Mouse (Mus musculus): ENCODE measurements around the gene Ifrd1. TPM values are rescaled to one million over a fixed set of nuclear protein-coding genes. Genes with fewer than 3 reads are reported as not detected.

The Ifrd1 gene
- polyA plus RNA-seq, 1 experiment from 2014 or later: 112 TPM

DNA sequence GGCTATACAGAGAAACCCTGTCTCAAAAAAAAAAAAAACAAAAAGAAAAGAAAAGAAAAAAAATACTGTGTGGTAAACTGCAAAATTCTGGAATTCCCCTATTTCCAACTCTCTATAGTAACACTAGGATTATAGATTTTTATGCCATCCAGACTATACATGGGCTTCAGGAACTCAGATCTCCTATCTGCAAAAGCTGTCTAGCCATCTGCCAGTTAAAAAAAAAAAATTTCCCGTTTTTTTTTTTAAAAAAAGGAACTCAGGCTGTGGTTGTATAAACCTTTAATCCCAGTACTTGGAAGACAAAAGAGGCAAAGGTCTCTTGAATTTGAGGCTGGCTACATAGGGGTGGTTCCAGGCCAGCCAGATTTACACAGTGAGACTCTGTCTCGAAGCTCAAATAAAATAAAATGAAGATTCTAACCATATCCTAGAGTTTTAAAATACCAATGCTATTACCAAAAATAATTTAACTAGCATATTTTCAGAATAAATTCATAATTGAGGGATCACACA lies 29.8 kb downstream of the Ifrd1 start:
- H3K27me3 ChIP-seq (replicated peaks; ENCODE audit: control insufficient read depth, insufficient read depth, low read length): no peaks in the 10 kb centered on the region
- no peak overlapping the region for H3K27ac ChIP-seq (ENCODE audit: low read depth, low read length)
- H3K9ac ChIP-seq (ENCODE audit: low read depth, low read length): no peak overlapping the region
- no peak overlapping the region for H3K4me3 ChIP-seq (ENCODE audit: low read depth, low read length)
- H3K9me3 ChIP-seq (ENCODE audit: control insufficient read depth, low read length): no peaks in the 10 kb centered on the region
- peaks cover 8% of the 10 kb centered on the region; the same call in 1 of the 2 replicates for H3K4me1 ChIP-seq (replicated peaks; ENCODE audit: control insufficient read depth, insufficient read depth, low read length)
- H3K4me2 ChIP-seq: no peak overlapping the region
- peaks cover 26% of the 10 kb centered on the region for H3K36me3 ChIP-seq (ENCODE audit: control insufficient read depth, insufficient read depth, low read length)
- WGBS: 63% methylated on average over 2 of the region's 2 CpGs
- ATAC-seq (replicated peaks; ENCODE audit: low FRiP score): no peak
- DNase-seq (ENCODE audit: low spot score): no peak

DNA sequence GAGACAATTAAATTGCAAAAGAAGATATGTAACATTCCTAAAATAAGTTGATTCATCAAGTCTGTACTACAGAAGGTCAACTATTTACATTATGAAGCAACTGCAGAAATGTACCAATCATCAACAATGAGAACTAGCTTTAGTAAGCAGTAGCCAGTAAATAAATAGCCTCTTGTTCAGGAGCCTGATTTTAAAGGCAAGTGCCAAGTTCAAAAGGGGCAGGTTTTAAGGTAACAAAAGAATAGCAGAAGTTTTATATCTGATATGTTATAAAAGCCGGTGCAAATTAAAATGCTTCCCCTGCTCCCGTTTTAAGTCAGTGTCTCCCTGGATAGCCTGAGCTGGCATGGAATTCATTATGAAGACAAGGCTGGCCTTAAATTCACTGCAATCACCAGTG lies 30.5 kb downstream of the Ifrd1 start:
- Histone ChIP-seq H3K4me1 (replicated peaks; ENCODE audit: control insufficient read depth, insufficient read depth, low read length) (peaks cover 8% of the 10 kb centered on the region; the same call in 1 of the 2 replicates), H3K36me3 (ENCODE audit: control insufficient read depth, insufficient read depth, low read length) (peaks cover 31% of the 10 kb centered on the region), H3K4me3 (ENCODE audit: low read depth, low read length) (no peak overlapping the region), H3K4me2 (no peak overlapping the region), H3K27ac (ENCODE audit: low read depth, low read length) (no peak overlapping the region), H3K9me3 (ENCODE audit: control insufficient read depth, low read length) (no peaks in the 10 kb centered on the region), H3K9ac (ENCODE audit: low read depth, low read length) (no peak overlapping the region), H3K27me3 (replicated peaks; ENCODE audit: control insufficient read depth, insufficient read depth, low read length) (no peaks in the 10 kb centered on the region)
- 94% methylated on average over 2 of the region's 2 CpGs for WGBS
- ATAC-seq (replicated peaks; ENCODE audit: low FRiP score) (no peak), DNase-seq (ENCODE audit: low spot score) (no peak)

DNA sequence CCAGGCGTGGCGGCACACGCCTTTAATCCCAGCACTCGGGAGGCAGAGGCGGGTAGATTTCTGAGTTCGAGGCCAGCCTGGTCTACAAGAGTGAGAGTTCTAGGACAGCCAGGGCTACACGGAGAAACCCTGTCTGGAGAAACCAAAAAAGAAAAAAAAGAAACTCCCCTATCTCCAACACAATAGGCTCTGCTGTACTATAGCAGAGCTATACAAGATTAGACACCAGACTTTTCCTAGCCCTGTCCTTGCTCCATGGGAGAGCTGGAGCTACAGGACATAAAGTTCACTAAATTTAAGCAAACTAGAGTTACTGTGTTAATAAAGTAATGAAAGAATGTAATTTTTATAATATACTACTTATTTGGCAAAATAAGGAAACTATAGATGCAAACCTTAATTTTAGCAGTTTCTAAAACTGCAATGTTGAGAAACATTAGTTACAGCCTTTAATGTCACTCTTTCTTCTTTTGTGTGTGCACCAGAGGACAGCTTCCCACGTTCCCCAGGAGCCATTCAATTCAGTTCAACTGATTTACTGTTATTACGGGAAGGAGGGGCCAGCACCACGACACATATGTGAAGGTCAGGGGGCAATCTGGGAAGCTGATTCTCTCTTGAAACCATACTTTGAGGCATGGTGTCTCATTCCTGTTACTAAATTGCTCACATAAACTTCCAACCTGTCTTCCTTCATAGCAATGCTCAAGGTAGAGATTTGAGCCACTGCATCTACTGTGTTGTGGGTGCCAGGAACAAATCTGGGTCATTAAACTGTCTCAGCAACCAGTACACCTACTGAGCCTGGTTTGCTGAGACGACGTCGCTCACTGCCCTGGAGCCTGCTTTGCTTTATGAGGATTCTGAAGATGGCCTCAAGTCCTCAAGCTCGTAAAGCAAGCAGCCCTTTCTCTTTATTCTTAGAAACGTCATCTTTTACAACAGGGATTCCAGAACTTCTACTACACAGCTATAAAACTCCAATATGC lies 33.1 kb downstream of the Ifrd1 start:
- WGBS: 93% methylated on average over 15 of the region's 15 CpGs
- ATAC-seq (replicated peaks; ENCODE audit: low FRiP score): no peak

DNA sequence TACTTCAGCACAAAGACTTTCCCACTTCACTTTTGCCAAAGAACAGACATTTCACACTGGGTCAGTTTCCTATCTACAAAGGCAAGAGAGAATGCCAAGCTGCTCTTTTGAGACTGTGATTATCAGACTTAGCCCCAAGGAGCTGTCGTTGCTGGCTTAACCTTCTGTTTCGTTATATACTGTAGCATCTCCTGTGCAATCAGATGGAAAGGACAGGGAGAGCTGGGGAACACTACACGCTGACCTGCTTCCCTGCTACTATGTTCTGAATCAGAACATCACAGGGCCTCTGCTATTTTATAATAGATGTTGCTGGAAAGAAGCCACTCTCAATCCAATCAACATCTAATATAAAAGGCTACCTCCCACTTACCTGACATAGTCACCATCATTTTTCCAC lies 39.3 kb downstream of the Ifrd1 start:
- no peak overlapping the region for H3K4me3 ChIP-seq (ENCODE audit: low read depth, low read length)
- no peak for ATAC-seq (replicated peaks; ENCODE audit: low FRiP score)
- no peaks in the 10 kb centered on the region for H3K4me1 ChIP-seq (replicated peaks; ENCODE audit: control insufficient read depth, insufficient read depth, low read length)
- peaks cover 48% of the 10 kb centered on the region for H3K36me3 ChIP-seq (ENCODE audit: control insufficient read depth, insufficient read depth, low read length)
- no peak for DNase-seq (ENCODE audit: low spot score)
- H3K9ac ChIP-seq (ENCODE audit: low read depth, low read length): no peak overlapping the region
- H3K9me3 ChIP-seq (ENCODE audit: control insufficient read depth, low read length): no peaks in the 10 kb centered on the region
- WGBS: 90% methylated on average over 3 of the region's 3 CpGs
- H3K27ac ChIP-seq (ENCODE audit: low read depth, low read length): no peak overlapping the region
- no peaks in the 10 kb centered on the region for H3K27me3 ChIP-seq (replicated peaks; ENCODE audit: control insufficient read depth, insufficient read depth, low read length)
- H3K4me2 ChIP-seq: no peak overlapping the region

More for the DNA sequence above, 33.1 kb downstream of the Ifrd1 start:
- peaks cover 3% of the 10 kb centered on the region; the same call in 1 of the 2 replicates for H3K4me1 ChIP-seq (replicated peaks; ENCODE audit: control insufficient read depth, insufficient read depth, low read length)
- peaks cover 44% of the 10 kb centered on the region for H3K36me3 ChIP-seq (ENCODE audit: control insufficient read depth, insufficient read depth, low read length)
- no peaks in the 10 kb centered on the region for H3K9me3 ChIP-seq (ENCODE audit: control insufficient read depth, low read length)
- H3K27me3 ChIP-seq (replicated peaks; ENCODE audit: control insufficient read depth, insufficient read depth, low read length): no peaks in the 10 kb centered on the region
- DNase-seq (ENCODE audit: low spot score): no peak
- no peak overlapping the region for H3K4me2 ChIP-seq
- H3K9ac ChIP-seq (ENCODE audit: low read depth, low read length): no peak overlapping the region
- no peak overlapping the region for H3K27ac ChIP-seq (ENCODE audit: low read depth, low read length)
- no peak overlapping the region for H3K4me3 ChIP-seq (ENCODE audit: low read depth, low read length)

DNA sequence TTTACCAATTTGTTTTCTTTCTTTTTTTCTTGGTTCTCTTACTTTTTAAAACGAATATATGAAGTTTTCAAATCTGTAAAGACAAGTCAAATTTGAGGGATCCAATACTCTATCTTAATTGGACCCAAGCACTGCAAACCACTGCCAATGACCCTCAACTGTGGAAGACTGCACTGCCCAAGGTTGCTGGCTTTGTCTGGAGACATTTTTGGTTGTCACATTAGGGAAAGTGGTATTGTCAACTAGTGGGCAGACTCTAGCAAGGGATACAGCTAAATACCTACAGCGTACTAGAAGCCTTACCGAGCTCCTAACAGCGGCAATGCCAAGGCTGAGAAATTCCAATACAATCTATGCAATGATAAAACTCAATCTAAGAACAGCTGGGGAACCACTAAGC lies 40.4 kb downstream of the Ifrd1 start:
- Histone ChIP-seq H3K4me3 (ENCODE audit: low read depth, low read length) (no peak overlapping the region), H3K27me3 (replicated peaks; ENCODE audit: control insufficient read depth, insufficient read depth, low read length) (no peaks in the 10 kb centered on the region), H3K4me2 (no peak overlapping the region), H3K9me3 (ENCODE audit: control insufficient read depth, low read length) (no peaks in the 10 kb centered on the region), H3K9ac (ENCODE audit: low read depth, low read length) (no peak overlapping the region), H3K4me1 (replicated peaks; ENCODE audit: control insufficient read depth, insufficient read depth, low read length) (no peaks in the 10 kb centered on the region), H3K27ac (ENCODE audit: low read depth, low read length) (no peak overlapping the region), H3K36me3 (ENCODE audit: control insufficient read depth, insufficient read depth, low read length) (peaks cover 42% of the 10 kb centered on the region)
- 92% methylated on average over 4 of the region's 4 CpGs for WGBS
- DNase-seq (ENCODE audit: low spot score) (no peak), ATAC-seq (replicated peaks; ENCODE audit: low FRiP score) (no peak)

DNA sequence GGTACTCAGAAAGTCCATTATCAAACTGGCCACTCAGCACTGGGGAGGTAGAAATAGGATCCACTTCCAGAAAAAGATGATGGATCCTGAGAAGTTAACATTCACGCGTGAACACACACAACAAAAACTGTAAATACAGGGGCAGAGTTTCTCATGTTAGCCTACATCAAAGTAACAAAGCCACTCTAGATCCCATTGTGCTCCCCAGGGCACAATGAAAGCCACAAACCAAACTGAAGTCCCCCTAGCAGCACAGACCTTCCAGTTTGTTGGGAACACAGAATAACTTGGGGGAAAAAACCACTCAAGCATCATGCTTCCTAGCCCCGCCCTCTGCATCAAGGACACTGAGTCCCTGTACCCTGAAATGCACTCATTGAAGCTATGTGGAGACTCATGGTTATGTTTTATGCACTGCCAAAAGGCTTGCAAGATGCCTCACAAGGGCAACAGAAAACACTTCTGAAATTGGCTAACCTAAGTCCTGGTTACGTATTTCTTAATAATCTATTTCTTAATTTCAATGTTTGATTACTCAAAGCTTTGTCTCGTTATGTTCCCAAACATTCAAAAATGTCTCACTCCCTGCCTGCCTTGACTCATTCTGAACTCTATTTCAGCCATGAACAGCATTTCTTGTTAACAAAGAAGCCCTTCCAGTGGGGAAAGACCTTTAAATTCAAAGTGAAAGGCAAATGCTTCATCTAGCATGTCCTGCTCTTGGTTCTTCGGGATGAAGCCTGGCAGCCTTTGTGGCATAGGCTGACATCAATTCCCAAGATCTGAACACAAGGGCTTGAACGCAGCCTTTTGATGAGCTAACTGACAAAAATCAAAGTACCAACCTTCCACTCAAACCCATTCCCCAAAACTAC lies 45.9 kb downstream of the Ifrd1 start:
- no peak overlapping the region for H3K27ac ChIP-seq (ENCODE audit: low read depth, low read length)
- no peak overlapping the region for H3K4me3 ChIP-seq (ENCODE audit: low read depth, low read length)
- H3K9me3 ChIP-seq (ENCODE audit: control insufficient read depth, low read length): no peaks in the 10 kb centered on the region
- no peaks in the 10 kb centered on the region for H3K27me3 ChIP-seq (replicated peaks; ENCODE audit: control insufficient read depth, insufficient read depth, low read length)
- no peak overlapping the region for H3K4me2 ChIP-seq
- H3K36me3 ChIP-seq (ENCODE audit: control insufficient read depth, insufficient read depth, low read length): peaks cover 29% of the 10 kb centered on the region
- ATAC-seq (replicated peaks; ENCODE audit: low FRiP score) (no peak), DNase-seq (ENCODE audit: low spot score) (no peak)
- WGBS: 92% methylated on average over 7 of the region's 7 CpGs
- H3K4me1 ChIP-seq (replicated peaks; ENCODE audit: control insufficient read depth, insufficient read depth, low read length): no peaks in the 10 kb centered on the region
- H3K9ac ChIP-seq (ENCODE audit: low read depth, low read length): no peak overlapping the region

DNA sequence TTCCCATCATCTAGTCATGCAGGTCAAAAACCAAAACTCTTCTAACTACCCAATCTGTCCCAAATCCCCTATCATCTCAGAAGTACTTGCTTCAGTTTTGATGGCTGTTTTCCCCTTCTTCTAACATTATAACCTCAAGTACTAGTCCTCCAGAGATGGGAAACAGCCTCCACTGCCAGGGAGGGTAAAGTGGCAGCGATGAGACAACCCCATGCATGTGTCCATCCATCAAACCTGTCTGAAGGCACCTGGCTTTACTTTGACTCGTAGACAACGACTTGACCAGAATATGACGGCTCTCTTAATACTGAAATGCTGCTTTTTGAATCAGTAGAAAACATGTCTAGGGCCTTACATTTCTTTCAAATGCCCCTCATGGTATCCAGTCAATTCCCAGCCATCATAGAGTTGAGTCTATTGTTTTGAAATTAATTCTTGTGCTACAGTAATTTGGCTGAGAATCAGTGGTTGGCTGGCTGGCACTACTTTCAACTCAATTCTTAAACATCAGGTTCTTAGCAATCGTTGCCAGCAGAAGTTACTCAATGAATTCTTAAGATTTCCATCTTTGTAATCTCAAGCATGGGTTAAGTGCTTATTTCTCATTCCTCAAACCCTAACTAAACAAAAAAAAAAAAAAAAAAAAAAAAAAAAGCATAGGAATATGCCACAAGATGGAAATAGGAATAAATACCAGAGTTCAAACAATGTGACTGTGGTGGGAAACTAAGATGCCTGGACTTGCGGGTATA lies 47.6 kb downstream of the Ifrd1 start:
- Histone ChIP-seq H3K9ac (ENCODE audit: low read depth, low read length) (no peak overlapping the region), H3K4me1 (replicated peaks; ENCODE audit: control insufficient read depth, insufficient read depth, low read length) (no peaks in the 10 kb centered on the region), H3K27ac (ENCODE audit: low read depth, low read length) (no peak overlapping the region), H3K4me3 (ENCODE audit: low read depth, low read length) (no peak overlapping the region), H3K36me3 (ENCODE audit: control insufficient read depth, insufficient read depth, low read length) (peaks cover 16% of the 10 kb centered on the region), H3K27me3 (replicated peaks; ENCODE audit: control insufficient read depth, insufficient read depth, low read length) (no peaks in the 10 kb centered on the region), H3K4me2 (no peak overlapping the region), H3K9me3 (ENCODE audit: control insufficient read depth, low read length) (no peaks in the 10 kb centered on the region)
- 85% methylated on average over 6 of the region's 6 CpGs for WGBS
- no peak for DNase-seq (ENCODE audit: low spot score)
- ATAC-seq (replicated peaks; ENCODE audit: low FRiP score): no peak

DNA sequence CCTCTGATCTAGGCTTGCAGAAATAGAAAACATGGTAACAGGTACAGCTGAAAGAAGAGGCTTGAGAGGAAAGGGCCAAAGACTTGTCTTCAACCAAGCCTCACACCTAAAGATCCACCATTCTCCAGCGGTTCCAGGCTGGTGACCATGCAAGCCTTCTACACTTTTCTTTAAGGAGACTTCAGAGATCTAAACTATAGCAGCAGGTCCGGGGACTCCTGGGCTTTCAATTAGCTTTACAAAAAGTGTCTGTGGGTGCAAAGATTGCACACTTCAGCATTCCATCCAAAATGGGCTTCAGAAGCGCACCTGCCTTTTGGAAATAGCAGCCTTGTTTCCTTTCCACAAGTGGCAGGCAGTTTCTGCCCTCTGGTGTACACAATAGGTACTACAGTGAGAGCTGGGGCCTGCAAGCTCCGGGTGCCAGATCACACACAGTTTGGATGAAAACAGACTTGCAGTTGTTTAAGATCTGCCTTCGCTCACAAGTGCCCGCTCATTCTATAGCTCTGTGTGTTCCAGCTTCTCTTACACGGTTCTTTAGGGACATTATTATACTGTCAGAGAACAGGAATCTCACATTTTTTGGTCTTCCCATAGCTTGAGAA lies 48.4 kb downstream of the Ifrd1 start:
- Histone ChIP-seq H3K36me3 (ENCODE audit: control insufficient read depth, insufficient read depth, low read length) (peaks cover 11% of the 10 kb centered on the region), H3K9ac (ENCODE audit: low read depth, low read length) (no peak overlapping the region), H3K4me1 (replicated peaks; ENCODE audit: control insufficient read depth, insufficient read depth, low read length) (no peaks in the 10 kb centered on the region), H3K4me2 (no peak overlapping the region), H3K27me3 (replicated peaks; ENCODE audit: control insufficient read depth, insufficient read depth, low read length) (no peaks in the 10 kb centered on the region), H3K9me3 (ENCODE audit: control insufficient read depth, low read length) (no peaks in the 10 kb centered on the region), H3K27ac (ENCODE audit: low read depth, low read length) (no peak overlapping the region), H3K4me3 (ENCODE audit: low read depth, low read length) (no peak overlapping the region)
- no peak for DNase-seq (ENCODE audit: low spot score)
- ATAC-seq (replicated peaks; ENCODE audit: low FRiP score): 0 out of 2 replicates have a peak, but pooled peaks have one; percentile 36
- 54% methylated on average over 7 of the region's 7 CpGs for WGBS

Data from liver, embryonic 11.5 days (tissue).